Mouse (Mus musculus) embryonic facial prominence, embryonic 11.5 days (tissue): Measurements from ENCODE around the gene Vrk3. TPM values are rescaled to one million over a fixed set of nuclear protein-coding genes. Genes with fewer than 3 reads are reported as not detected.

Experiments
- ATAC-seq: fragments of 200-750 bp; cut with Nextera tagmentation; replicated peaks from 2 replicates; pipeline ENCODE4 v1.8.0; 2017; ENCODE audit warnings: low read depth; ENCODE audit not compliant: insufficient number of reproducible peaks, low FRiP score, low TSS enrichment
- DNase-seq: peaks from one replicate; pipeline ENCODE4 v3.0.0-alpha.2; 2015; ENCODE audit warnings: low spot score
- H3K27ac ChIP-seq: fragments of 300-500 bp; sonication (generic); replicated peaks from 2 replicates; pipeline ENCODE4 v1.5.1; 2014; ENCODE audit warnings: mild to moderate bottlenecking, low read depth, low read length, control low read depth
- H3K27me3 ChIP-seq: fragments of 300-500 bp; sonication (generic); 2 replicates; pipeline ENCODE4 v1.6.1; 2014; ENCODE audit warnings: mild to moderate bottlenecking, low read length, moderate library complexity, mixed read lengths; ENCODE audit not compliant: control insufficient read depth, insufficient read depth
- H3K36me3 ChIP-seq: fragments of 300-500 bp; sonication (generic); replicated peaks from 2 replicates; pipeline ENCODE4 v1.6.1; 2014; ENCODE audit warnings: low read depth, mild to moderate bottlenecking, low read length, moderate library complexity, mixed read lengths; ENCODE audit not compliant: control insufficient read depth, insufficient read depth
- H3K4me1 ChIP-seq: fragments of 300-500 bp; sonication (generic); 2 replicates; pipeline ENCODE4 v1.6.1; 2014; ENCODE audit warnings: low read length, mixed read lengths; ENCODE audit not compliant: control insufficient read depth, insufficient read depth
- H3K4me2 ChIP-seq: fragments of 300-500 bp; sonication (generic); 2 replicates; pipeline ENCODE4 v1.6.1; 2014; ENCODE audit warnings: low read depth, mild to moderate bottlenecking, control low read depth, low read length, moderate library complexity
- H3K4me3 ChIP-seq: fragments of 300-500 bp; sonication (generic); 2 replicates; pipeline ENCODE4 v1.5.1; 2014; ENCODE audit warnings: low read depth, low read length, control low read depth
- H3K9ac ChIP-seq: fragments of 300-500 bp; sonication (generic); replicated peaks from 2 replicates; pipeline ENCODE4 v1.6.1; 2014; ENCODE audit warnings: mild to moderate bottlenecking, control low read depth, low read length
- H3K9me3 ChIP-seq: fragments of 300-500 bp; sonication (generic); replicated peaks from 2 replicates; pipeline ENCODE4 v1.6.1; 2016; ENCODE audit warnings: mild to moderate bottlenecking, low read length, inconsistent platforms, mixed read lengths; ENCODE audit not compliant: control insufficient read depth
- WGBS: fragments of 180-500 bp; shearing (Covaris S2); extraction: QIAGEN DNeasy Blood & Tissue Kit; methylation state at CpG from one replicate; pipeline ENCODE4 v1.1.7; 2014; 5-methylcytosine and 5-hydroxymethylcytosine counted together
- polyA plus RNA-seq: library from polyadenylated mRNA; unstranded; fragments of >200 nt; fragmentation: Nextera tagmentation; extraction: Ambion mirVana; gene quantifications from 2 replicates; pipeline ENCODE4 v1.2.1, GENCODE M21; 2014

Gene Vrk3
- polyA plus RNA-seq, 1 experiment from 2014 or later = 32.3 TPM

DNA sequence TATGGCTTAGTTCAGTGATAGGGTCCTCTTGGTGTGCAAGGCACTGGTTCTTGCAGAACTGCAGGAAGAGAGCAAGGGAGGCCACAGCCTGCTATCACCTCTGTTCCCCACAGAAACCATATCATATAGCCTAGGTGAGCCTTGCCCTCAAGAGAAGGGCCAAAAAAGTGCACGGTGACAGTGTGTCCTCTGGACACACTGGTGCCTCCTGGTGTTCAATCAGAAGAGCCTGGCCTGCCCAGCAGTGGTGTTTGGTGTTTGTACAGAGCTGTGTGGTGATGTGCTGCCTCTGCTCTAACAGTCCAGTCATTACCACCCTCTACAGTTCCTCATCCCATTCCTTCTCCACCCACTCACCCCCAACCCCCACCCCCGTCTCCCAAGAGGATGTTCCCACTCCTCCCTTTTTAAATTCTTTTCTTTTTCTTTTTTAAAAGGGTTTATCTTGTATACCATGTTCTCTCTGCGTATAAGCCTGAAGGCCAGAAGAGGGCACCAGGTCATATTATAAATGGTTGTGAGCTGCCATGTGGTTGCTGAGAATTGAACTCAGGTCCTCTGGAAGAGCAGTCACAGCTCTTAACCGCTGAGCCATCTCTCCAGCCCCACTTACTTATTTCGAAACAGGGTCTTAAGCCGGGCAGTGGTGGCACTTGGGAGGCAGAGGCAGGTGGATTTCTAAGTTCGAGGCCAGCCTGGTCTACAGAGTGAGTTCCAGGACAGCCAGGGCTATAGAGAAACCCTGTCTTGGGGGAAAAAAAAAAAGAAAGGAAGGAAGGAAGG is 73.6 kb downstream of the Vrk3 start:
- Histone ChIP-seq H3K27ac (no peak overlapping the region), H3K36me3 (no peaks in the 10 kb centered on the region), H3K27me3 (no peaks in the 10 kb centered on the region), H3K9me3 (no peaks in the 10 kb centered on the region), H3K4me1 (peaks cover 9% of the 10 kb centered on the region; the same call in 1 of the 2 replicates), H3K4me2 (no peak overlapping the region), H3K9ac (no peak overlapping the region), H3K4me3 (no peak overlapping the region)
- no peak for DNase-seq
- ATAC-seq = no peak
- WGBS = 86% methylated on average over 7 of the region's 7 CpGs

DNA sequence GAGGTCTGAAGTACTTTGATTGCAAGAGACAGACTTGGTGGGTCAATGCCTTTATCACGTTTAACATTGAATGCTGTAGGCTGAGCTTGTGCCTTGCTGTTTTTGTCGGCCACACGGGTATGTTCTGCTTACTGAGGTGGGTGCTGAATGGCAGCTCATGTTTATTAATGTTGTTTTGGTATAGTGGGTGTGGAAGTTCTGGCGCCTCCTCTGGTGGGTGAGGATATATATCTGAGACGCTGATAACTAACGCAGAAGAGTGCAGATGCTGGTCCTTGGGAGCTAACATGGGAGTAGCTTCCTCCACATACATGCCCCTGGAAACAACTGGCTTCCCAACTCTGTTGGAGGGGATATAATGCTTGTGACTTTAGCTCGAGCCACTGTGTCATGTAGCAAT is 75.2 kb downstream of the Vrk3 start:
- WGBS = 42% methylated on average over 7 of the region's 7 CpGs
- 0 out of 2 replicates have a peak, but pooled peaks cover 3% of the 10 kb centered on the region for H3K4me1 ChIP-seq
- DNase-seq (no peak), ATAC-seq (no peak)
- H3K4me3 ChIP-seq = no peak overlapping the region
- H3K27ac ChIP-seq = no peak overlapping the region
- no peaks in the 10 kb centered on the region for H3K27me3 ChIP-seq
- no peak overlapping the region for H3K9ac ChIP-seq
- no peaks in the 10 kb centered on the region for H3K36me3 ChIP-seq
- H3K4me2 ChIP-seq = no peak overlapping the region
- H3K9me3 ChIP-seq = no peaks in the 10 kb centered on the region

DNA sequence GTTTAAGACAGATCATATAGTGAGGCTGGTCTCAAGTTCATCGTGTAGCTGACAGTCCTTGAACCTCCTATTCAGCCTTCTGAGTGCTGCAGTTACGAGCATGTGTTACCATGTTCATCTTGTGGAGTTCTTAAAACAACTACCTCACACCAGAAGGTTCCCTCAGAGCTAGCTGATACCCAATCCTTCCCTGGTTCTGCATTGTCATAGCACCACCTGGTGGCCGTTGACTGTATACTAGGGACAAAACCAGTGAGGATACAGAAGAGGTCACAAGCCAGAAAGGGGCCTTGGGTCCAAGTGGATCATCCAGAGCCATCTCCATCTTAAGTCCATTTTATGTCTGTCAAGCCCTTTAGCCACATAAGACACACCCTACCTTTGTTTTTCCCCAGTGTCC is 76.7 kb downstream of the Vrk3 start:
- ATAC-seq (no peak), DNase-seq (peak; percentile 83)
- peaks cover 14% of the 10 kb centered on the region for H3K36me3 ChIP-seq
- no peaks in the 10 kb centered on the region for H3K27me3 ChIP-seq
- no peaks in the 10 kb centered on the region for H3K9me3 ChIP-seq
- no peak overlapping the region for H3K4me3 ChIP-seq
- no peak overlapping the region for H3K4me2 ChIP-seq
- H3K27ac ChIP-seq = no peak overlapping the region
- WGBS = 29% methylated on average over 3 of the region's 3 CpGs
- no peaks in the 10 kb centered on the region for H3K4me1 ChIP-seq
- H3K9ac ChIP-seq = no peak overlapping the region

DNA sequence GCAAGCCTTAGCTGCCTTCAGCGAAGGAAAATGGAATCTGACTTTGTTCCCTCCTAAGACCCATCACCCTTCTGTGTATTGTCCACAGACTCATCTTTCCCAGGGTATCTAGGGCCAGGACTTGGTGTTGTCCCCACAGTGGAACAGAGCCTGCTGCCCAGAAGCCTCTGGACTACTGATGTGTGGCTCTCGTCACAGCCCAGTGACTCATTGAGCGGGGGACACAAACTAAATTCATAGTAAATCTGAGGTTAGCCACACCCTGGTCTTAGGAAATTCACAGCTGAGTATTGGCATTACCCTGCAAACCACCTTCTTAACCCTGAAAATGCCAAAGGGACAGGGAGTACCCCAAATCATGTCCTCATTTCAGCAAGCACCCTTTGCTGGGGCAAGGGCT is 78.6 kb downstream of the Vrk3 start:
- Histone ChIP-seq H3K27me3 (no peaks in the 10 kb centered on the region), H3K27ac (no peak overlapping the region), H3K4me1 (no peaks in the 10 kb centered on the region), H3K36me3 (peaks cover 28% of the 10 kb centered on the region), H3K9me3 (no peaks in the 10 kb centered on the region), H3K4me2 (no peak overlapping the region), H3K4me3 (no peak overlapping the region), H3K9ac (no peak overlapping the region)
- no peak for ATAC-seq
- no peak for DNase-seq
- 81% methylated on average over 3 of the region's 3 CpGs for WGBS

Other genes starting within 250 kb of the Vrk3 start
- gene Mybpc2, start 223.8 kb upstream of the Vrk3 start, polyA plus RNA-seq = 0.07 TPM in 1 of 2 replicates, not detected in the other
- gene Spib, start 216.3 kb upstream of the Vrk3 start, polyA plus RNA-seq = not detected in 2 replicates
- gene Pold1, start 199.6 kb upstream of the Vrk3 start, polyA plus RNA-seq = 56.3 and 61.4 TPM in 2 replicates
- 63.7 and 69.6 TPM in 2 replicates for gene Nr1h2, start 194.5 kb upstream of the Vrk3 start, polyA plus RNA-seq
- gene Napsa, start 176.0 kb upstream of the Vrk3 start, polyA plus RNA-seq = 0.70 and 0.88 TPM in 2 replicates
- 0.32 and 0.39 TPM in 2 replicates for gene Kcnc3, start 157.7 kb upstream of the Vrk3 start, polyA plus RNA-seq
- gene Myh14, start 77.6 kb upstream of the Vrk3 start, polyA plus RNA-seq = 2.1 and 4.5 TPM in 2 replicates
- not detected in 2 replicates for gene Izumo2, start 39.7 kb upstream of the Vrk3 start, polyA plus RNA-seq
- 3.3 and 3.6 TPM in 2 replicates for gene Zfp473, start 2.6 kb downstream of the Vrk3 start, polyA plus RNA-seq
- 66.9 and 72.6 TPM in 2 replicates for gene Nup62, start 67.7 kb downstream of the Vrk3 start, polyA plus RNA-seq
- gene Il4i1, start 68.0 kb downstream of the Vrk3 start, polyA plus RNA-seq = 0.52 and 1.9 TPM in 2 replicates
- 2.9 and 3.1 TPM in 2 replicates for gene Atf5, start 68.2 kb downstream of the Vrk3 start, polyA plus RNA-seq
- gene Akt1s1, start 100.6 kb downstream of the Vrk3 start, polyA plus RNA-seq = 32.4 and 42.5 TPM in 2 replicates
- 55.1 and 75.1 TPM in 2 replicates for gene Tbc1d17, start 100.7 kb downstream of the Vrk3 start, polyA plus RNA-seq
- 21.6 and 25.3 TPM in 2 replicates for gene Pnkp, start 108.7 kb downstream of the Vrk3 start, polyA plus RNA-seq
- gene Ptov1, start 121.4 kb downstream of the Vrk3 start, polyA plus RNA-seq = 350 and 370 TPM in 2 replicates
- gene Med25, start 144.3 kb downstream of the Vrk3 start, polyA plus RNA-seq = 44.5 and 50.3 TPM in 2 replicates
- gene Fuz, start 147.7 kb downstream of the Vrk3 start, polyA plus RNA-seq = 11.8 and 13.2 TPM in 2 replicates
- gene Ap2a1, start 181.1 kb downstream of the Vrk3 start, polyA plus RNA-seq = 70.1 and 70.3 TPM in 2 replicates
- 0.21 TPM in 1 of 2 replicates, not detected in the other for gene Tsks, start 194.8 kb downstream of the Vrk3 start, polyA plus RNA-seq
- 14.3 and 17.1 TPM in 2 replicates for gene Cpt1c, start 226.4 kb downstream of the Vrk3 start, polyA plus RNA-seq
- gene Prmt1, start 238.2 kb downstream of the Vrk3 start, polyA plus RNA-seq = 289 and 293 TPM in 2 replicates
- 62.4 and 71.9 TPM in 2 replicates for gene Irf3, start 249.2 kb downstream of the Vrk3 start, polyA plus RNA-seq